Mouse (Mus musculus): ENCODE measurements at regions not wholly inside any gene's neighbourhood (a gene's known extent, or its start where the extent isn't known, plus 50 kb on each side); places are given as distances from the start of the nearest gene placed in this dataset.

DNA sequence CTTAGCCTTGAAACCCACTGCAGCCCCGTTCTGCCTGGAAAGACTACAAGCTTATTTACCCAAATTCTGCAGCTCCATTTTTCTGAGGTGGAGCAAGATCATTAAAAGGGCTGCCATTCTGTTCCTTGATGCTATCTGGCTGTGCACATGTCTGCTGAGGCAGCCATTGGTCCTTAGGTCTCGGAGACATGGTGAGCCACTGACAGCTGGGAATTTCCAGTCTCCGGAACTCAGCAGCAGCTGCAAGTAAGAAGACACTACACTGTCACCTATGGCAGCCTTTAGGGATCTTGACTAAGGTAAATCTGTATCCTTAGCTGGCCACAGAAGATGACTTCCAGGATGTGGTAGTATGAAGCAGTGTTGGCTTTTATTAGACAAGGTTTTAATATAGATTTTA, 467.9 kb downstream of the Cd83 start:
- TF ChIP-seq CTCF (IDR thresholded peaks at IDR 0.05; ENCODE audit: low read depth) (no peak), EP300 (IDR thresholded peaks at IDR 0.05; ENCODE audit: low read depth) (no peak)
